Mouse (Mus musculus) T-helper 2 cell (primary cell): ENCODE measurements at regions not wholly inside any gene's neighbourhood (a gene's known extent, or its start where the extent isn't known, plus 50 kb on each side); places are given as distances from the start of the nearest gene placed in this dataset.

Source experiments
- in situ Hi-C: fragments of 300-600 bp; cut with MboI, MseI; formaldehyde crosslinking; loops from one replicate; pipeline ENCODE4 v1.15.1; 2025; ENCODE audit warnings: high pct_unique_total_duplicates

- in situ Hi-C loops = no loop called here
Measured at GRCm38 (mm10) chr2:45197955-45198631, 80.9 kb upstream of the Zeb2 start.

- in situ Hi-C loops = no loop called here
Measured at GRCm38 (mm10) chr2:45197342-45197741, 80.1 kb upstream of the Zeb2 start.

- in situ Hi-C loops = no loop called here
Measured at GRCm38 (mm10) chr2:45196511-45196910, 79.3 kb upstream of the Zeb2 start.

- in situ Hi-C loops = no loop called here
Measured at GRCm38 (mm10) chr2:45194335-45194734, 77.1 kb upstream of the Zeb2 start.

- in situ Hi-C loops = no loop called here
Measured at GRCm38 (mm10) chr2:45185621-45185999, 68.4 kb upstream of the Zeb2 start.

GRCm38 (mm10) chr2:45184704-45185620, 67.8 kb upstream of the Zeb2 start:
- in situ Hi-C loops = no loop called here

- in situ Hi-C loops = no loop called here
Measured at GRCm38 (mm10) chr2:45184149-45184548, 67.0 kb upstream of the Zeb2 start.

- in situ Hi-C loops = no loop called here
Measured at GRCm38 (mm10) chr2:45182876-45183275, 65.7 kb upstream of the Zeb2 start.

GRCm38 (mm10) chr2:45181552-45181951, 64.4 kb upstream of the Zeb2 start:
- in situ Hi-C loops = no loop called here

GRCm38 (mm10) chr2:45178849-45179453, 61.8 kb upstream of the Zeb2 start:
- in situ Hi-C loops = no loop called here

GRCm38 (mm10) chr2:45172382-45172781, 55.2 kb upstream of the Zeb2 start:
- in situ Hi-C loops = no loop called here

GRCm38 (mm10) chr2:45171520-45172173, 54.5 kb upstream of the Zeb2 start:
- in situ Hi-C loops = no loop called here

- in situ Hi-C loops = no loop called here
Measured at GRCm38 (mm10) chr2:45170272-45170671, 53.1 kb upstream of the Zeb2 start.

GRCm38 (mm10) chr2:45169429-45170070, 52.4 kb upstream of the Zeb2 start:
- in situ Hi-C loops = no loop called here

- in situ Hi-C loops = no loop called here
Measured at GRCm38 (mm10) chr2:45168606-45169005, 51.4 kb upstream of the Zeb2 start.
